Mouse (Mus musculus): ENCODE results near the gene Aldh1l1.

Aldh1l1 gene

GRCm38 (mm10) chr6:90470947-90471541, 15.2 kb upstream of the Aldh1l1 start:
- no peak for DNase-seq (ENCODE audit: low read depth, low spot score)

GRCm38 (mm10) chr6:90472079-90472478, 14.1 kb upstream of the Aldh1l1 start:
- DNase-seq (ENCODE audit: low read depth, low spot score): no peak

GRCm38 (mm10) chr6:90472697-90473096, 13.5 kb upstream of the Aldh1l1 start:
- no peak for DNase-seq (ENCODE audit: low read depth, low spot score)

DNA sequence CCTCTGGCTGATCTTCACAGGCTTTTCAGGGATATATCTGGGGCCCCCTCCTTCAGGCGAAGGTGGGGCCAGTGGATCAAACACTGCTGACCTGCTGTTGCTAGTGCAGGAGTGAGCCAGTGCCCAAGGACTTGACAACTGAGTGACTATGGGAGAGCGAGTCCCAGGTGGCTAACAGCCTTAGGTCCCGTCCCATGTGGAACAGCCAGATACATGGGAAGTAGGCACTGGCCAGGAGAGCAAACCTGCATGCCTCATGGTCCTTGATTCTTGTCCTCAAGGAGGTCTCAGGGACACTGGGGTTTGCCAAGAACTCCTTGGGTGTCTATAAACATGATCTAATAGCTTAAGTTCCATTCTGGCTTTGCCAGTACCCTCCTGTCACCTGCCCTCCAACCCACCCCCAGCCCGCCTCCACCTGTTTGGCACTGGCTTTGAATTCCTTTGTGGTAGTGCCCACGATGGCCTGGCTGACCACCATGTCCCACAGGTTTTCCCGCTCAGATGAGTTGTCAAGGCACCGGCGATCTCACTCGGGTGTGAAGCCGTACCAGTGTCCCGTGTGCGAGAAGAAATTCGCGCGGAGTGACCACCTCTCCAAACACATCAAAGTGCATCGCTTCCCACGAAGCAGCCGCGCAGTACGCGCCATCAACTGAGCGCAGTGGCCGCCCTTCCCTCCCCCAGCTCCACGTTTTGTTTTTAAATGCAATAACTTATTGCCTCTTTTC, 12.4 kb upstream of the Aldh1l1 start:
- DNase-seq (ENCODE audit: low read depth, low spot score): no peak

DNA sequence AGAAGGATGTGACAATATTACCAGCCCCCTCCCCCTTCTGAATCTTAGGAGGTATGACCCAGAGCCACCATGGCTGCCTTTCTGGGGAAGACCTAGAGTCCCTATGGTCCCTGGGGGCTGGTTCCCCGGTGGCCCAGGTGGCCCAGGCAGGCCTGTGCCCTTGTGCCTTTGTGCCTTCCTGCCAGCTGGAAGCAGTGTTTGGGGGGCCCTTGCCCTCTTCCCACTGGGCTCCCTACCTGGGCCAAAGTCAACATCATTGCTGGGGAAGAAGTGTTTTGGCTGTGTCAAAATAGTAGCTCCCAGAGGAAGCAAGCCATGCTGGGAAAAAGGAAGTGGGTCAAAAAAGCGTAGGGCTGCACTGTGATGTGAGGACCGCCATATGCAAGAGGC, 11.9 kb upstream of the Aldh1l1 start:
- DNase-seq (ENCODE audit: low read depth, low spot score): no peak

DNA sequence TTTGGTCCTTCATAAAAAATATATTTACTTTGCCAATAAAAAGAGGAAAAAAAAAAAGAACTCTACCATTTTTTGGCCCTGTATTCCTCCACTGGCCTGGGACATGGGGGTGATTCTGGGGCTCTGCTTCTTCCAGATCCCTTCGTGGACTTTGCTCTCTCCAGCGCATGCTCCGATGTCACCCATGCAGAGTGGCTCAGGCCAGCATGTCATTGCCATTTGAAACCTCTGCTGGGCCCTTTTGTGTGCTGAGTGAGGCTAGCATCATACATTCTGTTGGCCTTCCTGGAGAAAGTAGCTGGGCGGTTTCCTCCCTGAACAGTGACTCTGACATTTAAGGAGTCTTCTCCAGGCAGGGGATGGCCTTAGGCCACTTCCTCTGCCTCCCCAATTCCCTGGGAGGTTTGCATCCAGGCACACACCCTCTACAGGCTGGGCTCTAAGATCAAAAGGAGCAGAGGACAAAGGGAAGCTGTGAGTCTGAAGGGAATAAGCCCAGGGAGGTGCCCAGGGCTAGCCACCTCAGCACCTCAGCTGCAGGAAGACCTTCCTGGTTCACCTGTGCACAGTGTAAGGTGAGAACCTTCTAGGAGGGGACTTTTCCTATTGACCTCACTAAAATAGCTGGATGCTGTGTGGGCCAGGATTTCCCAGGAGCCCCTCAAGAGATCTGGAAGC, 10.9 kb upstream of the Aldh1l1 start:
- no peak for DNase-seq (ENCODE audit: low read depth, low spot score)

- DNase-seq (ENCODE audit: low read depth, low spot score): no peak
These were observed 10.4 kb upstream of the Aldh1l1 start for GRCm38 (mm10) chr6:90475854-90476212.

GRCm38 (mm10) chr6:90476941-90477518, 9.2 kb upstream of the Aldh1l1 start:
- DNase-seq (ENCODE audit: low read depth, low spot score): no peak

DNA sequence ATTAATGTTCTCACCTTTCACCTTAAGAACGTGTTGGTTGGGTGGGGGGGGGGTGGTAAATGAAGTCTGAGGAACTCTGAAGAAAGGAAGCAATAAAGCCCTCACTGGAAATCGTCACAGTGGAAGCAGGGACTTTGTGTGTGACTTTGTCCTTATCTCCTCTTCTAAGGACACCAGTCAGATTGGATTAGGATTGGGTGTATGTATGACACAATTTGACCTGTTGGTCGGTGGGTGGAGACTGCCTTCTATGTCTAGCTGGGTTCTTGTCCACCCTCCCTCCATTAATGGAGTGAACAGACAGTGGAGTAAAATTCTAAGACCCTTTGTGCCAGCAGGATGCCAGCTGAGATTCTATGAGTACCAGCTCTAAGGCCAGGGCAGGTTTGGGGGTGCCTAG, 2.0 kb upstream of the Aldh1l1 start:
- no peak for DNase-seq (ENCODE audit: low read depth, low spot score)

- no peak for DNase-seq (ENCODE audit: low read depth, low spot score)
These were observed 1.4 kb upstream of the Aldh1l1 start for GRCm38 (mm10) chr6:90484876-90485275.

- no peak for DNase-seq (ENCODE audit: low read depth, low spot score)
These were observed 1.3 kb downstream of the Aldh1l1 start for GRCm38 (mm10) chr6:90487531-90487930.

DNA sequence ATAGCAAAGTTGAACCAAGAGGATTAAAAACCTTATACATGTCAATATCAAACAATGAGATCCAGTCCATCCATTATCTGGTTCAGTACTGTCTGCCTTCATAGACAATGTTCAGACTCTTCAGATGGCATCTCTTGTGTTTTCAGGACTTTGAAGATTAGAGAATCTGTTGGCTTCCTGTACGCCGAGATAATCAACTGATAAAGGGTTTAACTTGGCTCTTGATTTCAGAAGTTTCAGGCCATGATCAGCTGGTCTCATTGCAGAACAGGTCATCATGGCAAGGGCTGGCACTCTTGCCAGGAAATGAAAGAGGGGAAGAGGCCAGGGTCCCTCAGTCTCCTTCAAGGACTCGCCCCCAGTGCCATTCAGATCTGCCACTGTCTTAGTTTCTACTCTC, 3.3 kb downstream of the Aldh1l1 start:
- no peak for DNase-seq (ENCODE audit: low read depth, low spot score)

- peak; percentile 50 for DNase-seq (ENCODE audit: low read depth, low spot score)
These were observed 4.7 kb downstream of the Aldh1l1 start for GRCm38 (mm10) chr6:90490976-90491375.

GRCm38 (mm10) chr6:90491956-90492744, 5.9 kb downstream of the Aldh1l1 start:
- no peak for DNase-seq (ENCODE audit: low read depth, low spot score)

DNA sequence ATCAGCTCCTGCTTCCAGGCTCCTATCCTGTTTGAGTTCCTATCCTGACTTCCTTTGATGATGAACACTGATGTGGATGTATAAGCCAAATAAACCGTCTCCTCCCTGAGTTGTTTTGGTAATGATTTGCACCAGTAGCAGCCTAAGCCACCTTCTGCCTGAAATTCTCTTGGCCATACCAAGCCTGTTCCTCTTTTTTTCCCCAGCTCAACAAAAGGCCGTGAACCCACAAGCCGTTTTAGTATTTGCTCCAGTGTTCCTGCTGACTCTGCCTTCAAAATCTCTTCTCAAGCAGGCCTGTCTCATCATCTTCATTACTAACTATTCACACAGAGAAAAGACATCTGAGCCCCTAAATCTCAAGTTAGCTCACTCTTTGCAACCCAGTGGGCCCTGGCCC, 7.9 kb downstream of the Aldh1l1 start:
- DNase-seq (ENCODE audit: low read depth, low spot score): no peak

DNA sequence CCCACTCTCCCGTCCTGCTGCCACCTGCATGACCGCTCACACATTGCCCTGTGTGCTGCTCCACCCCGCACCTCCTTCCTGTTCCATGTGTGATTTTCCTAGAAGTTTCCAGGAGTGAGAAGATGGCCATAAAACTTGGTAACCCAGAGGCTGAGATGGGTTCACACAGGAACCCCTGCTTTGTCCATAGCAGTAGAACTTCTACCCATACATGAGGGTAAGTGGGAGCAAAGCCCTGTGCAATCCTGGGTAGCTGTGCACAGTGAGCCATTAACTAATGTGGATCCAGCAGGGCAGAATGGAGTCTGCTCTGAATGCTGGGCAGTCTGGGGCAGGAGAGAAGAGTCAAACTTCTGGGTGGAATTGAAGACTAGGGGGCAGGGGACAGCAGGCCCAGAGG, 8.3 kb downstream of the Aldh1l1 start:
- DNase-seq (ENCODE audit: low read depth, low spot score): no peak

- DNase-seq (ENCODE audit: low read depth, low spot score): peak; percentile 62
These were observed 9.2 kb downstream of the Aldh1l1 start for GRCm38 (mm10) chr6:90495282-90495912.

- DNase-seq (ENCODE audit: low read depth, low spot score): no peak
These were observed 10.0 kb downstream of the Aldh1l1 start for GRCm38 (mm10) chr6:90496217-90496616.

GRCm38 (mm10) chr6:90499509-90499908, 13.3 kb downstream of the Aldh1l1 start:
- DNase-seq (ENCODE audit: low read depth, low spot score): no peak

- DNase-seq (ENCODE audit: low read depth, low spot score): no peak
These were observed 15.2 kb downstream of the Aldh1l1 start for GRCm38 (mm10) chr6:90501222-90501940.

GRCm38 (mm10) chr6:90505906-90506305, 19.7 kb downstream of the Aldh1l1 start:
- no peak for DNase-seq (ENCODE audit: low read depth, low spot score)
